Mouse (Mus musculus): ENCODE measurements around the gene Pigh. TPM values are rescaled to one million over a fixed set of nuclear protein-coding genes. Genes with fewer than 3 reads are reported as not detected.
A peak's percentile ranks its signal among the peaks of the same experiment; 100 is the strongest.

Pigh gene
- polyA plus RNA-seq, 1 experiment from 2014 or later = 18.2 TPM

- 48% methylated on average over 3 of the region's 3 CpGs for WGBS
- no peaks in the 10 kb centered on the region for H3K36me3 ChIP-seq (ENCODE audit: control insufficient read depth, insufficient read depth)
- H3K4me2 ChIP-seq (replicated peaks; ENCODE audit: low read depth) = no peak overlapping the region
- no peaks in the 10 kb centered on the region; the same call in 1 of the 2 replicates for H3K4me1 ChIP-seq (replicated peaks; ENCODE audit: control insufficient read depth, insufficient read depth, low read length)
- no peak overlapping the region for H3K9ac ChIP-seq (ENCODE audit: low read depth, low read length)
- no peak overlapping the region for H3K27ac ChIP-seq (ENCODE audit: low read depth, low read length)
- H3K9me3 ChIP-seq (ENCODE audit: control insufficient read depth) = no peaks in the 10 kb centered on the region
- no peaks in the 10 kb centered on the region for H3K27me3 ChIP-seq (replicated peaks; ENCODE audit: control insufficient read depth, insufficient read depth, low read length)
- ATAC-seq = peak; percentile 83
- no peak for TF ChIP-seq CTCF (IDR thresholded peaks at IDR 0.05; ENCODE audit: low read depth)
- no peak overlapping the region for H3K4me3 ChIP-seq (ENCODE audit: low read depth, low read length)
Measured at GRCm38 (mm10) chr12:79103773-79104172, 14.3 kb upstream of the Pigh start.

GRCm38 (mm10) chr12:79097106-79097752 is 7.8 kb upstream of the Pigh start:
- peak; percentile 90 for TF ChIP-seq CTCF (IDR thresholded peaks at IDR 0.05; ENCODE audit: low read depth)
- Histone ChIP-seq H3K4me3 (ENCODE audit: low read depth, low read length) (no peak overlapping the region), H3K27ac (ENCODE audit: low read depth, low read length) (no peak overlapping the region), H3K4me2 (replicated peaks; ENCODE audit: low read depth) (no peak overlapping the region), H3K27me3 (replicated peaks; ENCODE audit: control insufficient read depth, insufficient read depth, low read length) (no peaks in the 10 kb centered on the region), H3K9ac (ENCODE audit: low read depth, low read length) (no peak overlapping the region), H3K4me1 (replicated peaks; ENCODE audit: control insufficient read depth, insufficient read depth, low read length) (no peaks in the 10 kb centered on the region), H3K36me3 (ENCODE audit: control insufficient read depth, insufficient read depth) (no peaks in the 10 kb centered on the region), H3K9me3 (ENCODE audit: control insufficient read depth) (no peaks in the 10 kb centered on the region)
- no peak for ATAC-seq
- WGBS = 46% methylated on average over 3 of the region's 3 CpGs

GRCm38 (mm10) chr12:79092569-79092968 is 3.1 kb upstream of the Pigh start:
- TF ChIP-seq CTCF (IDR thresholded peaks at IDR 0.05; ENCODE audit: low read depth) = peak; percentile 84
- Histone ChIP-seq H3K9ac (ENCODE audit: low read depth, low read length) (no peak overlapping the region), H3K9me3 (ENCODE audit: control insufficient read depth) (no peaks in the 10 kb centered on the region), H3K36me3 (ENCODE audit: control insufficient read depth, insufficient read depth) (no peaks in the 10 kb centered on the region), H3K4me3 (ENCODE audit: low read depth, low read length) (no peak overlapping the region), H3K4me2 (replicated peaks; ENCODE audit: low read depth) (no peak overlapping the region), H3K27ac (ENCODE audit: low read depth, low read length) (no peak overlapping the region), H3K4me1 (replicated peaks; ENCODE audit: control insufficient read depth, insufficient read depth, low read length) (peaks cover 4% of the 10 kb centered on the region), H3K27me3 (replicated peaks; ENCODE audit: control insufficient read depth, insufficient read depth, low read length) (no peaks in the 10 kb centered on the region)
- whole genome bisulfite sequencing = 13% methylated on average over 4 of the region's 4 CpGs
- ATAC-seq = peak; percentile 41

- H3K36me3 ChIP-seq (ENCODE audit: control insufficient read depth, insufficient read depth) = peaks cover 88% of the 10 kb centered on the region
- ATAC-seq = peak; percentile 62
- no peaks in the 10 kb centered on the region for H3K9me3 ChIP-seq (ENCODE audit: control insufficient read depth)
Measured at GRCm38 (mm10) chr12:79073362-79073761, 16.1 kb downstream of the Pigh start.

GRCm38 (mm10) chr12:79072576-79072975 is 16.9 kb downstream of the Pigh start:
- Histone ChIP-seq H3K27ac (ENCODE audit: low read depth, low read length) (no peak overlapping the region), H3K9ac (ENCODE audit: low read depth, low read length) (no peak overlapping the region), H3K4me2 (replicated peaks; ENCODE audit: low read depth) (no peak overlapping the region), H3K27me3 (replicated peaks; ENCODE audit: control insufficient read depth, insufficient read depth, low read length) (no peaks in the 10 kb centered on the region), H3K4me3 (ENCODE audit: low read depth, low read length) (no peak overlapping the region), H3K36me3 (ENCODE audit: control insufficient read depth, insufficient read depth) (peaks cover 89% of the 10 kb centered on the region), H3K4me1 (replicated peaks; ENCODE audit: control insufficient read depth, insufficient read depth, low read length) (no peaks in the 10 kb centered on the region), H3K9me3 (ENCODE audit: control insufficient read depth) (no peaks in the 10 kb centered on the region)
- ATAC-seq = no peak
- no peak for TF ChIP-seq CTCF (IDR thresholded peaks at IDR 0.05; ENCODE audit: low read depth)
- 79% methylated on average over 6 of the region's 6 CpGs for WGBS

More at GRCm38 (mm10) chr12:79073362-79073761, 16.1 kb downstream of the Pigh start:
- no peaks in the 10 kb centered on the region for H3K4me1 ChIP-seq (replicated peaks; ENCODE audit: control insufficient read depth, insufficient read depth, low read length)
- no peak overlapping the region for H3K4me2 ChIP-seq (replicated peaks; ENCODE audit: low read depth)
- no peak overlapping the region for H3K27ac ChIP-seq (ENCODE audit: low read depth, low read length)
- WGBS = 54% methylated on average over 6 of the region's 6 CpGs
- no peak for TF ChIP-seq CTCF (IDR thresholded peaks at IDR 0.05; ENCODE audit: low read depth)
- no peak overlapping the region for H3K9ac ChIP-seq (ENCODE audit: low read depth, low read length)
- no peaks in the 10 kb centered on the region for H3K27me3 ChIP-seq (replicated peaks; ENCODE audit: control insufficient read depth, insufficient read depth, low read length)
- no peak overlapping the region for H3K4me3 ChIP-seq (ENCODE audit: low read depth, low read length)

GRCm38 (mm10) chr12:79070736-79071333 is 18.6 kb downstream of the Pigh start:
- 88% methylated on average over 9 of the region's 9 CpGs for WGBS
- Histone ChIP-seq H3K4me2 (replicated peaks; ENCODE audit: low read depth) (no peak overlapping the region), H3K4me1 (replicated peaks; ENCODE audit: control insufficient read depth, insufficient read depth, low read length) (no peaks in the 10 kb centered on the region), H3K36me3 (ENCODE audit: control insufficient read depth, insufficient read depth) (peaks cover 89% of the 10 kb centered on the region), H3K27me3 (replicated peaks; ENCODE audit: control insufficient read depth, insufficient read depth, low read length) (no peaks in the 10 kb centered on the region), H3K9ac (ENCODE audit: low read depth, low read length) (no peak overlapping the region), H3K4me3 (ENCODE audit: low read depth, low read length) (no peak overlapping the region), H3K9me3 (ENCODE audit: control insufficient read depth) (no peaks in the 10 kb centered on the region), H3K27ac (ENCODE audit: low read depth, low read length) (no peak overlapping the region)
- no peak for ATAC-seq
- no peak for TF ChIP-seq CTCF (IDR thresholded peaks at IDR 0.05; ENCODE audit: low read depth)
